Comparison of ENCODE assay signal across 14 mouse cellular contexts in the genomic region with DNA sequence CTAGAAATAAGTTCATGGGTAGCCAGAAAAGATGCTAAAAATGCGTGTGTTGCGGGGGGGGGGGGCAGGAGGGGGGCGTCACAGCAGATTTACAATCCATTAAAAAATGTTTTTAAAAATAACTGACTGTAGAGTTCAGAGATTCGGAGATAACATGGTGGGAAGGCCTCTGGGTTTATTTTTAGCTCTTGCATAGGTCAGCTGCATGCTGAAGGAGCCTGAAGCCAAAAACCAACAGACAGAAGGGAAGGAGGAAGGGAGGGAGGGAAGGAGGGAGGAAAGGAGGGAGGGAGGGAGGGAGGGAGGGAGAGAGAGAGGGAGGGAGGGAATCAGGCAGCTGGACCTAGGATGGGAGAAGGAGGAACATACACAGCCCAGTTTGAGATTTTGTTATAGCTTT. TPM values are rescaled to one million over a fixed set of nuclear protein-coding genes. Genes with fewer than 3 reads are reported as not detected.
"Had no signal": no experiment of that assay in that cellular context is flagged by ENCODE, and none has a peak within 500 bp of the region (broad histone marks: within the 10 kb centered on the region; RNA-seq: fewer than 3 reads in every experiment).

No protein-coding gene starts in this region.

- H3K36me3 ChIP-seq: limb, embryonic 12.5 days; liver, embryonic 13.5 days; midbrain, embryonic 13.5 days had no signal

- H3K9ac ChIP-seq: limb, embryonic 12.5 days; liver, embryonic 13.5 days; liver, postnatal 0 days; midbrain, embryonic 13.5 days had no signal

- DNase-seq: kidney, adult 2 months; kidney, postnatal 4 days; liver; liver, embryonic 13.5 days; liver, postnatal 0 days; lung, postnatal 14 days; right cerebral cortex, postnatal 4 days; spleen, adult 18-20 months; thymus, adult 18-20 months; thymus, postnatal 14 days had no signal

- H3K4me2 ChIP-seq: limb, embryonic 12.5 days; liver, embryonic 13.5 days; midbrain, embryonic 13.5 days had no signal

- H3K4me1 ChIP-seq: limb, embryonic 12.5 days; liver, embryonic 13.5 days; midbrain, embryonic 13.5 days had no signal

- ATAC-seq: liver, postnatal 0 days; midbrain, embryonic 13.5 days had no signal

- H3K27ac ChIP-seq: layer of hippocampus, adult 2 months; limb, embryonic 12.5 days; liver, embryonic 13.5 days; midbrain, embryonic 13.5 days had no signal

- H3K27me3 ChIP-seq: limb, embryonic 12.5 days; liver, embryonic 13.5 days; midbrain, embryonic 13.5 days had no signal

- H3K9me3 ChIP-seq: liver, embryonic 13.5 days had no signal

- H3K4me3 ChIP-seq: layer of hippocampus, adult 2 months; limb, embryonic 12.5 days; liver, embryonic 13.5 days; midbrain, embryonic 13.5 days had no signal

RNA-seq across cellular contexts. Expression of gene Shc3, which starts 18.8 kb away (rescaled TPM):
- total RNA-seq: megakaryocyte progenitor cell, adult 5-6 weeks had no signal
- polyA plus RNA-seq: liver, embryonic 13.5 days had no signal
